Mouse (Mus musculus) liver, postnatal 0 days (tissue): ENCODE data around the gene Gm10413. TPM values are rescaled to one million over a fixed set of nuclear protein-coding genes. Genes with fewer than 3 reads are reported as not detected.
"Not testable (repeated sequence)": the region's sequence is repeated elsewhere in the genome, so short reads cannot be mapped to it uniquely, and the experiment has no call there.

Source experiments
- ATAC-seq: fragments of 200-750 bp; cut with Nextera tagmentation; 2 replicates; pipeline ENCODE4 v1.8.0; 2017; ENCODE audit warnings: mild to moderate bottlenecking, moderate library complexity
- DNase-seq: peaks from one replicate; pipeline ENCODE4 v3.0.0-alpha.2; 2016
- H3K27ac ChIP-seq: fragments of 300-500 bp; sonication (generic); 2 replicates; pipeline ENCODE4 v1.5.1; 2014; ENCODE audit warnings: antibody characterized with exemption, moderate library complexity, mild to moderate bottlenecking, low read depth
- H3K27me3 ChIP-seq: fragments of 300-500 bp; sonication (generic); 2 replicates; pipeline ENCODE4 v1.6.1; 2014; ENCODE audit warnings: low read length, control low read depth, mixed read lengths; ENCODE audit not compliant: insufficient read depth
- H3K36me3 ChIP-seq: fragments of 300-500 bp; sonication (generic); replicated peaks from 2 replicates; pipeline ENCODE4 v1.6.1; 2014; ENCODE audit warnings: mild to moderate bottlenecking, control low read depth, low read length, moderate library complexity, mixed read lengths; ENCODE audit not compliant: insufficient read depth
- H3K4me1 ChIP-seq: fragments of 300-500 bp; sonication (generic); 2 replicates; pipeline ENCODE4 v1.6.1; 2014; ENCODE audit warnings: antibody characterized with exemption, mild to moderate bottlenecking, control low read depth; ENCODE audit not compliant: insufficient read depth
- H3K4me2 ChIP-seq: fragments of 300-500 bp; sonication (generic); 2 replicates; pipeline ENCODE4 v1.6.1; 2014; ENCODE audit warnings: low read depth, mild to moderate bottlenecking, low read length, moderate library complexity, mixed read lengths
- H3K4me3 ChIP-seq: fragments of 300-500 bp; sonication (generic); 2 replicates; pipeline ENCODE4 v1.5.1; 2014; ENCODE audit warnings: low read depth, low read length
- H3K9ac ChIP-seq: fragments of 300-500 bp; sonication (generic); replicated peaks from 2 replicates; pipeline ENCODE4 v1.6.1; 2014; ENCODE audit warnings: mild to moderate bottlenecking, moderate library complexity
- H3K9me3 ChIP-seq: fragments of 300-500 bp; sonication (generic); 2 replicates; pipeline ENCODE4 v1.6.1; 2016; ENCODE audit warnings: mild to moderate bottlenecking, control low read depth, low read length, mixed read lengths
- WGBS: fragments of 180-500 bp; shearing (Covaris S2); extraction: QIAGEN DNeasy Blood & Tissue Kit; methylation state at CpG from one replicate; pipeline ENCODE4 v1.1.7; 2014; ENCODE audit not compliant: insufficient replicate concordance; 5-methylcytosine and 5-hydroxymethylcytosine counted together
- polyA plus RNA-seq: library from polyadenylated mRNA; unstranded; fragments of >200 nt; fragmentation: Nextera tagmentation; extraction: Ambion mirVana; gene quantifications from 2 replicates; pipeline ENCODE4 v1.2.1, GENCODE M21; 2015

The Gm10413 gene
- polyA plus RNA-seq, result not detected in 2 replicates

DNA sequence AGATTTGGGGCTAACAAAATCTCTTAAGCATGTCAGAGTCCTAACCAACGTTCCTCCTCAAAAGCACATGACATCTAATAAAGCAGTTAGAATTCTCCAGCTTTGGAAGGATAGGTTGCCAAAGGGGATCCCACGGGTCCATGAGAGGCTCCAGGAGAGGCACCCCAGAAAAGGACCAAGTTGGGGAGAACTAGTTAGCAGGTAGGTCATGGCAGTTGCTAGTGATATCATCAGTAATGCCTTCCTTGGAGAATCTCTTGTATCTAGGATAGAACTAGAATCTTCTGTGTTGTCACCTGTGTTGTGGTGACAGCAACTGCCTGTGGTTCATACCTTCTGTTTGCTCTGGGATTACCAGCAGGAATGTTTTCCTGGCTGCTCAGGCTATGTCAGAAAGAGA lies at the start of gene Gm10413:
Gene Gm10413 (plus strand): TSS at position 301 of the 400 bp plus-strand sequence.
- H3K4me3 ChIP-seq, ATAC-seq, H3K4me2 ChIP-seq, H3K27me3 ChIP-seq, H3K36me3 ChIP-seq, H3K9me3 ChIP-seq, H3K27ac ChIP-seq, H3K4me1 ChIP-seq, DNase-seq, H3K9ac ChIP-seq: not testable (repeated sequence)
- WGBS, result no CpG with 5 or more reads among the region's 2 CpGs

DNA sequence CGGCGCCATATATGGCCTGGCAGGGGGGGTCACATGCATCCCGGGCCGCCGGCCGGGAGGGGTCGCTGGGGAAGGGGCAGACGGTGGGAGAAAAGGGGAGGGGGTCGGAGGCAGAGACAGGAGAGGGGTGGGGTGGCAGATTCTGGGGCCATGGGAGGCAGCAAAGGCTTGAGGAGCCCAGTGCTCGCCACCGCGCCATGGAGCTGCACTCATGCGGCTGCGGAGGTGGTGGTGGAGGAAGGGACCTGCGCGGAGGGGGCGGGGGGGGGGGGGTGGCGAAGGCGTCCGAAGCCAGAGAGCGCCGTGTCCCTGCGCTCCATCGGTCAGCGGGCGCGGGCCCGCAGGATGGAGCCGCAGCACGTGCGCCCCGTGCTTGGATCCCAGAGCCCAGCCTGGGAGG lies 17.4 kb downstream of the Gm10413 start, which contains the start of gene Gm10409:
Gene Gm10409 (plus strand): TSS at position 301 of the 400 bp plus-strand sequence.
- not testable (repeated sequence) for H3K27me3 ChIP-seq, H3K9ac ChIP-seq, H3K36me3 ChIP-seq, H3K4me3 ChIP-seq, H3K4me2 ChIP-seq, H3K4me1 ChIP-seq, H3K9me3 ChIP-seq, ATAC-seq, DNase-seq, H3K27ac ChIP-seq
- WGBS, result no CpG with 5 or more reads among the region's 32 CpGs

- not testable (repeated sequence) for H3K9ac ChIP-seq, ATAC-seq, H3K36me3 ChIP-seq, H3K9me3 ChIP-seq, H3K4me3 ChIP-seq, H3K4me1 ChIP-seq, H3K27me3 ChIP-seq, DNase-seq, H3K27ac ChIP-seq, H3K4me2 ChIP-seq
- no CpG with 5 or more reads among the region's 2 CpGs for WGBS
Observed at GRCm38 (mm10) chr14:3427803-3428202, 32.9 kb downstream of the Gm10413 start, which contains the start of gene Gm3005. Gene Gm3005 (plus strand): TSS chr14:3428103.

DNA sequence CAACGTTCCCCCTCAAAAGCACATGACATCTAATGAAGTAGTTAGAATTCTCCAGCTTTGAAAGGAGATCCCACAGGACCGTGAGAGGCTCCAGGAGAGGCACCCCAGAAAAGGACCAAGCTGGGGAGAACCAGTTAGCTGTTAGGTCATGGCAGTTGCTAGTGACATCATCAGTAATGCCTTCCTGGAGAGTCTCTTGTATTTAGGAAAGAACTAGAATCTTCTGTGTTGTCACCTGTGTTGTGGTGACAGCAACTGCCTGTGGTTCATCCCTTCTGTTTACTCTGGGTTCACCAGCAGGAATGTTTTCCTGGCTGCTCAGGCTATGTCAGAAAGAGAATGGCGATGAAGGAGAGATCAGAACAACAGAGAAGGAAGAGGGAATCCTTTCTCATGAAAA lies 54.2 kb downstream of the Gm10413 start, which contains the start of gene Gm10408:
Gene Gm10408 (plus strand): TSS at position 301 of the 400 bp plus-strand sequence.
- not testable (repeated sequence) for H3K27ac ChIP-seq, H3K4me2 ChIP-seq, H3K36me3 ChIP-seq, H3K9ac ChIP-seq, H3K4me1 ChIP-seq, H3K4me3 ChIP-seq, ATAC-seq, H3K9me3 ChIP-seq, H3K27me3 ChIP-seq, DNase-seq
- WGBS, result no CpG with 5 or more reads among the region's 3 CpGs

Other genes starting within 250 kb of the Gm10413 start
- not detected in 2 replicates for gene Gm5795, start 206.8 kb upstream of the Gm10413 start, polyA plus RNA-seq
- gene D830030K20Rik, start 186.6 kb upstream of the Gm10413 start, polyA plus RNA-seq, result 0.46 and 0.58 TPM in 2 replicates
- not detected in 2 replicates for gene Gm2956, start 62.5 kb upstream of the Gm10413 start, polyA plus RNA-seq
- gene Gm10409, start 17.5 kb downstream of the Gm10413 start, polyA plus RNA-seq, result not detected in 2 replicates
- not detected in 2 replicates for gene Gm3005, start 33.0 kb downstream of the Gm10413 start, polyA plus RNA-seq
- not detected in 2 replicates for gene Gm10408, start 54.3 kb downstream of the Gm10413 start, polyA plus RNA-seq
- gene Gm3012, start 239.4 kb downstream of the Gm10413 start, polyA plus RNA-seq, result not detected in 2 replicates